Mouse (Mus musculus) thymus, adult 2 months (tissue): ENCODE data around the gene Dpf3.

Experiments used
- CTCF ChIP-seq: fragments of 200-500 bp; IDR thresholded peaks from 2 replicates; pipeline ENCODE4 v1.5.1; 2012; ENCODE audit warnings: mild to moderate bottlenecking, control low read depth, low read length, moderate library complexity, borderline replicate concordance; ENCODE audit not compliant: control insufficient read depth, poor library complexity, insufficient read depth; ENCODE audit errors: extremely low read depth
- POLR2A ChIP-seq: fragments of 200-500 bp; IDR thresholded peaks from 2 replicates; pipeline ENCODE4 v1.6.1; 2012; ENCODE audit warnings: mild to moderate bottlenecking, low read length, control low read depth, moderate library complexity; ENCODE audit not compliant: control insufficient read depth, poor library complexity, insufficient read depth; ENCODE audit errors: extremely low read depth

DNA sequence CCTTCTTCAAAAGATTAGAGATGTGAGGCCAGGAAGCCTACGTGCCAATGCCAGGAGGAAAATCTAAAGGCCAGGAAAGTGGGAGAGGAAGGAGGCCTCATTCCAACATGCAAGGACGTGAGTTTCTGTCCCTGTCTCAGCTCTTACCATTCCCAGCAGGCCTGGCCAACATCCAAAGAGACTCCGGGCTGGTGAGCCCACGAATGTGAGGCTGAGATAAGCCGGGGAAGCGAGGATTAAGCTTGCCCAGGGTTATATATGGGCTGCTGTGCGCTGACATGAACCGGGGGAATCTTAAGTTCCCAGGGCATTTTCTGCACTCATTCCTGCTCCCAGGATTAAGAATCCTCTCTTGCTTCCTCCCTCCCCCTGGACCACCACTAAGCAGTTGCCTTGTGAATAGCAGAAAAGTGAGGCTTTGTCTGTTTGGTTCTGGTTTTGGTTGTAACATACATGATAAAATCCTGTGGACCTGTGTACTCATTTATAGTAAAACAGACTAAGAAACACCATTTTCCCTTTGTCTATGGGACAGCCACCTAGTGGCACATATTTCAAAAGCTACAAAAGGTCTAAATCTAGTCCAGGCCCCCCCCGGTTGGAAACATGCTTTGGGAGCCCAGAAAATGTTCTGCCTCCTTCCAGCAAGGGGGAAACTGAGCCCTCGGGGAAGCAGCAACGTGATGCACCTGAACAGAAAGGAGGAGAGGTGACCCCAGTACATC, 62.6 kb downstream of the Dpf3 start:
- TF ChIP-seq CTCF (no peak), POLR2A (no peak)
